ENCODE assay signal across 8 mouse cellular contexts in the genomic region with DNA sequence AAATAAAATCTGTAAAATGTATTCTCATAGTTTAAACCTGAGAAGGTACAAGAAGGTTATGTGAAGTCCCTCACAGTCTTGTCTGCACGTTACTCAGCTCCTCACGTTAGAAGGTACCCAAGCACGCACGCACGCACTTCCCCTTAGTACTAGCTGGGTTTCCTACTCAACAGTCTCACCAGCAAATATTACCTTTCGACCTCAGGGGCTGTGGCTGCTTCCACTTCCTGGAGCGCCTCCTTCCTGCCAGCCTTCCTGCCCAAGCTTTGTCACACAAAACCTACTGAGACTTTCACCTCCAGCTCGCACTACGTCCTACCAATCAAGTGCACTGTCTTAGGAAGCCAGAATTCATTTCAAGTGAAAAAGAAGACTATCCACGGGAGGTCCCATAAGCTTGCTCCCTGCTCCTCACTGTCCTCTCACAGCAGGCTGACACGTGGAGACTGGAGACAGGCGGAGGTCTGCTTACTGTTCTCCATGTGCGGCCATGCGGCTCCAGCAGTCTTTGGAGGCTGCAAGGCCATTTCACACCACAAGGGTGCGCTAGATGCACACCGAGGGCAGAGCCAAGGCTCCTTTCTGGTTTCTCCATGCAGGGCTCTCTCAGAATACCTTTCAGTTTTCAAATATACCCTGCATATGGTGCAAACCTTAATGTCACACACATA. TPM values are rescaled to one million over a fixed set of nuclear protein-coding genes. Genes with fewer than 3 reads are reported as not detected.
DNase-seq lines count a peak whose midpoint lies in the region; ATAC-seq and TF ChIP-seq lines count a peak whose summit lies in the region.

No protein-coding gene starts in this region.

- peak; percentile 99 for TF ChIP-seq CTCF in lung, postnatal 0 days (IDR thresholded peaks at IDR 0.05)

- H3K4me1 ChIP-seq in hindbrain, embryonic 11.5 days (replicated peaks; ENCODE audit: control insufficient read depth, insufficient read depth, low read length) = no peaks in the 10 kb centered on the region
- peaks cover 9% of the 10 kb centered on the region; the same call in 1 of the 2 replicates for H3K4me1 ChIP-seq in lung, postnatal 0 days (ENCODE audit: insufficient read depth, low read depth, low read length)

- DNase-seq in Muller cell, postnatal 12 days (ENCODE audit: inconsistent ontology term) = peak; percentile 51
- DNase-seq in cerebellum, adult 9-11 months = peak; percentile 76
- peak; percentile 69 to 98 for DNase-seq in frontal cortex, adult 2 months (ENCODE audit: extremely low spot score in 1 of 2, low spot score in 1 of 2)
- peak; percentile 96 for DNase-seq in hindbrain, embryonic 11.5 days (ENCODE audit: low spot score)
- peak; percentile 80 for DNase-seq in layer of hippocampus, adult 9-11 months
- DNase-seq in lung, postnatal 0 days (ENCODE audit: low spot score) = peak; percentile 90
- peak; percentile 86 for DNase-seq in ovary, postnatal 36 days (ENCODE audit: low spot score)
- peak; percentile 96 for DNase-seq in thymus, postnatal 14 days

- no peaks in the 10 kb centered on the region for H3K9me3 ChIP-seq in hindbrain, embryonic 11.5 days (ENCODE audit: control insufficient read depth, low read length)
- H3K9me3 ChIP-seq in lung, postnatal 0 days (ENCODE audit: low read length) = no peaks in the 10 kb centered on the region

- no peak overlapping the region for H3K9ac ChIP-seq in hindbrain, embryonic 11.5 days (ENCODE audit: low read depth, low read length)
- no peak overlapping the region for H3K9ac ChIP-seq in lung, postnatal 0 days (replicated peaks; ENCODE audit: low read depth)

- no peak overlapping the region for H3K4me2 ChIP-seq in hindbrain, embryonic 11.5 days (replicated peaks; ENCODE audit: low read depth, low read length)
- peak overlapping the region; percentile 37; the same call in 1 of the 2 replicates for H3K4me2 ChIP-seq in lung, postnatal 0 days (replicated peaks; ENCODE audit: low read depth, low read length)

- 40% methylated on average over 16 of the region's 16 CpGs for WGBS in hindbrain, embryonic 11.5 days
- WGBS in lung, postnatal 0 days = 18% methylated on average over 16 of the region's 16 CpGs

- ATAC-seq in hindbrain, embryonic 11.5 days (ENCODE audit: low FRiP score) = peak; percentile 64; the same call in 1 of the 2 replicates
- ATAC-seq in lung, postnatal 0 days = peak; percentile 75

- no peak overlapping the region for H3K4me3 ChIP-seq in hindbrain, embryonic 11.5 days (ENCODE audit: low read depth, low read length)
- H3K4me3 ChIP-seq in lung, postnatal 0 days (ENCODE audit: low read depth, low read length) = no peak overlapping the region

- H3K27ac ChIP-seq in hindbrain, embryonic 11.5 days (ENCODE audit: low read depth, low read length) = no peak overlapping the region
- H3K27ac ChIP-seq in lung, postnatal 0 days (ENCODE audit: low read length) = no peak overlapping the region

- H3K36me3 ChIP-seq in hindbrain, embryonic 11.5 days (ENCODE audit: control insufficient read depth, insufficient read depth, low read length) = no peaks in the 10 kb centered on the region
- 0 out of 2 replicates have a peak, but pooled peaks cover 4% of the 10 kb centered on the region for H3K36me3 ChIP-seq in lung, postnatal 0 days (ENCODE audit: insufficient read depth, low read length)

- no peaks in the 10 kb centered on the region for H3K27me3 ChIP-seq in hindbrain, embryonic 11.5 days (ENCODE audit: control insufficient read depth, insufficient read depth, low read length)
- no peaks in the 10 kb centered on the region for H3K27me3 ChIP-seq in lung, postnatal 0 days (replicated peaks; ENCODE audit: insufficient read depth, low read length)

- TF ChIP-seq EP300 in lung, postnatal 0 days (IDR thresholded peaks at IDR 0.05) = no peak

RNA-seq across cellular contexts. Expression of gene Gne, which starts 18.5 kb away (rescaled TPM):
- 18.7 and 20.6 TPM in 2 replicates for polyA plus RNA-seq in frontal cortex, adult 2 months (2012; rRNA removed)
- 23.1 and 24.2 TPM in 2 replicates for polyA plus RNA-seq in hindbrain, embryonic 11.5 days (2014; fragmentation: Nextera tagmentation; extraction: Ambion mirVana)
- 25.1 and 33.1 TPM in 2 replicates for polyA plus RNA-seq in lung, postnatal 0 days (2015; fragmentation: Nextera tagmentation; extraction: Ambion mirVana)
